Mouse (Mus musculus) thymus, postnatal 10 days (tissue): ENCODE data around the gene Tom1l1.

Experiments
- DNase-seq, 2 experiments: peaks; one replicate each; pipeline ENCODE4 v3.0.0; 2021; ENCODE audit warnings: low spot score in 2 of 2

Gene Tom1l1

DNA sequence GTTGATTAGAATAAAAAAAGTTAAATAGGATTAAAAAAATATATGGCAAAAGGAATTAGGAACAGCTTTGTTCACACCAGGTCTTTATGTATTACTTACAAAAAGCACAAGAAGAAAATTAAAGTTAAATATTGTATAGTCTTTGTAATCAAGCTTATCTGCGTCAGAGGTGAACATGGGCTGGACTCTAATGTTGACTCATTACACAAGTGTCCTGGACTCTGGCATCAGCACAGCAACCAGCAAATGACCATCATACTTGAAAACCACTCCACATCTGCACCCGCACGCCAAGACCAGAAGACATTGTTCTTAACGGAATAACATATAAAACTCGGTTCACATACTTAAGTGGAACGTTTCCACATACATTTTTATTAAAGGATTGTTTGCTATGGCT lies 20.8 kb downstream of the Tom1l1 start:
- DNase-seq = no peak

DNA sequence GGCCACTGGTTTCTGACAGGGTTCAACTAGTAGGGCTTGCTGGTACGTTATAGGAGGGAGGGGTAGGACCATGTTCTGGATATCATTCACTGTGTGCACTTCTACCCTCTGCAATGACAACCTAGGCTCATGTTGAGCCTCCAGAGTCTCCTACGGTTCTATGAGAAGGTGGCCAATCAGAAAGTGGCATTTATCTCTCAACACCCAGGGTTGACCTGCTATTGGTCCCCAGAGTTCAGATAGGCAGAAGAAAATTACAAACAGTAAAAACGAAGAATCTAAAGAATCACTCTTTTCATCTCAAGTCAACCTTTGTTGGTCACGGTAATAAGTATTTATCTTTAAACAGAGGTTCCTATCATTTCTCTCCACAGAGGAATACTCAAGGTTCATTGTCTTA lies 21.2 kb downstream of the Tom1l1 start:
- DNase-seq = no peak

DNA sequence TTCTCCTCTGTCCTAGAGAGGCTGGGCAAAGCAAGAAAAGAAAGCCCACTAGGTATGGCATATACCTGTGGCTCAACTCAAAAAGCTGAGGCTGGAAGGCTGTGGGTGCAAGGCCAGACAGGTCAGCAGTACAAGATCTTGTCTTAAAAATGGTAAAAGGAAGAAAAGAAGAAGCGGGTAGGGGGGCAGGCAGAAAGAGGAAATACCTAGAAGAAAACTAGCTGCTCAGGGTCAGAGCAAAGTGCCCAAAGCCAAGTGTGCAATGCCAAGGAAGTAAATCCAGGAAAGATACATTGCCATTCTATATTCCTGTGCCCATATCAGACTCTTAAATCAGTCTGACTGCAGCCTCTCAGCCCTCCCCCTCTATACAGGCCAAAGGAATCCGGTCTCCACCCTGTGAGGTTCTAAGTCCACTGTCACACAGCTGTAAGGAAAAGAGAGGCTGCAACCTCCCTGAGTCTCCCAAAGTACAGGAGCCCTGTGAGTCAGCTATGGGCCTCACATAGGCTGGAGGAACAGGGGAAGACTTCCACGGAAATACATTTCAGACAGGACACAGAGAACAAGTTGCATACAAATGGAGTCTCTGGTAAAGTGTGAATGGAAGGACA lies 21.9 kb downstream of the Tom1l1 start:
- no peak for DNase-seq

DNA sequence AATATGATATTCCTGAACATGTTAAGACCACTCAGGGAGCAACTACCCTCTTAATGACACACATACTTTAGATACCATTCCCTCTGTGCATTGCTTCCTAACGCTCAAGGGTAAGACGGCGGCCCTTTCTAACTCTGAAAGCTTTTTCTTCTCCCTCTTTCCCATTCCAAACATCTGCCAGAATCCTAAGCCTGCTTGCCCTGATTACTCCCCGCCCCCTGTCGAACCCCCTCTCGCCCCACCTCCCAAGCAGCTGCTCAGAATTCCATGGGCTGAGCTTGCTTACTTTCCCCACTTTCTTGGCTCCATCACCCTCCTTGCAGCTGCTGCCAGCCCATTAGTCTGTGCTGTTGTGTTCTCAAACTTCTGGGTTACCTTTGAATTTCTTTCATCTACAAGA lies 23.0 kb downstream of the Tom1l1 start:
- no peak for DNase-seq

DNA sequence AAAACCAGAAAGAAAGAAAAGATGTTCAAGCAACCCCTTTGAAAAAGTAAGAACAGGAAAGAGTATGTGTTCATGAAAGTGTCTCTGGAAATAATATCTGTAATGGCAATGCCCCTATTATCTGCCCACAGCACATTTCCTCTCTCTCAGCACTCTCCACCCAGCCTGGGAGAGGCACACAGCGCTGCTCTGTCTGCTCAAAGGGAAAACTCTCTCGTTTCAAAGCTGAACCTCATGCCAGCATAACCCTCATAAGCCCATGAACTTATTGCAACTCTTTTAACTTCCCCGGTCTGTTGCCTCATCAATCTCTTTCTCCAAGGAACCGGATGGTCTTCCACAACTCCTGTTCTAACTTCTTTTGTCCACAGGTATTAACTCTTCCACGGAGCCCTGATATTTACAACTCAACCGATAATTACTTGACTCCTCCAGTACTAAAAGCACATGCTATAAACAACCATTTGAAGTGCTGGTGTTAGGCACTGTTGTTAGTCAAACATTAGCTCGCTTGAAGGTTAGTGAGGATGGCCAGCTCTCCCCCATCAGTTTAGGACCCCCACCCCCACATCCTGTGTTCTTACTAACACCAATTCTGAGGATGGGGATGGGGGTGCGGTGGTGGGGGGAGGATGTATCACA lies 23.7 kb downstream of the Tom1l1 start:
- DNase-seq = no peak

DNA sequence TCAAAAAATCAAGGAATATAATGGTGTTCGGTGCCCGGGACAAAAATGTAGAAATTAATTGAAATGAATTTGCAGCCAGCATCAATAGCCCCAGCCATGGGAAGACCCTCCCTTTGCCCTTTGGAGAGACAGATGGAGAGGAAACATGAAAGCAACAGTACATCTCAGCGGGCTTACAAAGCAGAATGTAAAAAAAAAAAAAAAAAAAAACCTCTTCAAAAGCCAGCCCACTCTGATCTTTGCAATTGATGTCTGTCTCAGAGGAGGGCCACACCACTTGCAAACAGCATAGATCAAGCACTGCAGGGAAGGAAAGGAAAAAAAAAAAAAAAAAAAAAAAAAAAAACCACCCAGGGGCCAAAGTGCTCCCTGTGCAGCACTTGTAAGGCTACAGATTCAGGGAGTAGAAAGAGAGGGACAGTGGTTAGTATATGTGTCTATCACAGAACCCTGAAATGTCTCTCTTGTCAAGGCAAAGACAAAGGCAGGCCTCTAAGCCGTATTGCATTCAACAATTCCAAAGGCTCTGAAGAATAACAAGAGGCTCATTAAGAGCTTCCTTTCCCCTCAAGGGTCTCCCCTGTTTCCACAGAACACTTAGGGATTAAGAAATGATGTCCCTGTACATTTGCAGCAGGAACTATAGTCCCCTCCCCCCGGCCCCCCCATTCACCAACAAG lies 24.4 kb downstream of the Tom1l1 start:
- DNase-seq = no peak

DNA sequence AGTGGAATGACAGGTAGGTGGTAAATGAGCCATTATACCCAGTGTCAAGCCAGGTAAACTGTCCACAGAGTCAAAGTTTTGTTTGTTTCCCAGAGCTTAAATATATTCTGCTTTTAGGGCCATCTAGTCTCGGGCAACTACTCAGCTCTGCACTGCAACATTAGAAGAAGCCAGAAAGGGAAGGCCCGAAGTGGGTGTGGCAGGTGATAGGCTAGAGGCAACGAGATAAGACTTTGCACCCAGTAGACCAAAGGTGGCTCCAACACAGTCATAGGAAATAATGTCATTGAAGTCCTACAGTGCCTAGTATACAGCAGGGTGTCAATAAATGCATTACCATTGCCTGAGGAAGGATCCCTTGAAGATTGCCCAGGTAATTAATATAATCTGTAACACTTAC lies 25.1 kb downstream of the Tom1l1 start:
- DNase-seq = no peak

DNA sequence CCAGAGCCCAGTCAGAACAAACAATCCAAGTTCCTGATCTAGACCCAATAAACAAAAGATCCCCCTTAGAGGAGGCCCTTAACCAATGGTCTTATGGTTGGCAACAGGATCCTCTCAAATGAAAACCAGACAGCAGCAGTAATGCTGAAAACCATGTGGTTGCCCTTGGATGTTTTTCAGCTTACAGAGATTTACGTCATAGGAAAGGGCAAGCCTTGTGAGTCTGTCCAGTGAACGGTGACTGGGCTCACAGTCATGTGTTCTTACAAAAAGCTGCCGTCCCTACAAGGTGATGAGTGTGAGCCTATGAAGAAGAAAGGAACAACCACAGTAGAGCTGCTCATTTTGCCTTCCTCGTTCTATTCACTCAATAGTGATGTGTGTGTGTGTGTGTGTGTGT lies 27.5 kb downstream of the Tom1l1 start:
- DNase-seq = no peak

DNA sequence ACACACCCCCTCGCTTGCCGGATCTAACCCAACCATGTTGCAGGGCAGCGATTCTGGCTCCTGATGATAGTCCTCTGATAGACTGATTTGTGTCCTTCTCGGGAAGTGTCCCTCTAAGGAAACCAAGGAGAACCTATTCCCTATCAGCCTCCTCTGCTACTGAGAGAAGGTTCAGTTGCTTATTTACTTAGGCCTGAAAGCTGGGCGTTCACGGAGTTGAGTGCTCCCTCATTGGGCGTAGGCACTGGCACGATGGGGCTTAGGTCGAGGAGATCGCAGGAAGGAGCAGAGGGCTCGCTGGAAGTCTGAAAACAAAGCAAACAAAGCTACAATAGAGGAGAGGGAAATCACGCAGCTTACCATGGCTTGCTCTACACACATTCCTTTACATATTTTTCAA lies 30.6 kb downstream of the Tom1l1 start:
- no peak for DNase-seq

DNA sequence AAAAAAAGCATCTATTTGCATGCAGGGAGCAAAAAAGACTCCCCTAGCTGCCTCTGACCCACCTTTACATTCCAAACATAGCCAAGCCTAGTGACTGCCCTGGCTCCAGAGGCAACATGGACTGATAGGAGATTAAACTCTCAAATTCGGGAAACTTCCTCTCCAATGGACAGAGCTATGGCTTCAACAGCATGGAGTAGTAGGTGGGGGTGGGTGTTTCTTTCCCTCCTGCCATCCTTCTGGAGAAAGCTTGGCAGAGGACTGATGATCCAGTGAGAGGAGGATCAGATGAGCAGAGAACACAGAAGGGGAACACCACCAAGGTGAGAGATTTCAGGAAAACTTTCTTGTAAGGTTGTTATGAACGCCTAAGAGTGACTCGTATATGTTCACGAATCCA lies 35.6 kb downstream of the Tom1l1 start:
- no peak for DNase-seq

DNA sequence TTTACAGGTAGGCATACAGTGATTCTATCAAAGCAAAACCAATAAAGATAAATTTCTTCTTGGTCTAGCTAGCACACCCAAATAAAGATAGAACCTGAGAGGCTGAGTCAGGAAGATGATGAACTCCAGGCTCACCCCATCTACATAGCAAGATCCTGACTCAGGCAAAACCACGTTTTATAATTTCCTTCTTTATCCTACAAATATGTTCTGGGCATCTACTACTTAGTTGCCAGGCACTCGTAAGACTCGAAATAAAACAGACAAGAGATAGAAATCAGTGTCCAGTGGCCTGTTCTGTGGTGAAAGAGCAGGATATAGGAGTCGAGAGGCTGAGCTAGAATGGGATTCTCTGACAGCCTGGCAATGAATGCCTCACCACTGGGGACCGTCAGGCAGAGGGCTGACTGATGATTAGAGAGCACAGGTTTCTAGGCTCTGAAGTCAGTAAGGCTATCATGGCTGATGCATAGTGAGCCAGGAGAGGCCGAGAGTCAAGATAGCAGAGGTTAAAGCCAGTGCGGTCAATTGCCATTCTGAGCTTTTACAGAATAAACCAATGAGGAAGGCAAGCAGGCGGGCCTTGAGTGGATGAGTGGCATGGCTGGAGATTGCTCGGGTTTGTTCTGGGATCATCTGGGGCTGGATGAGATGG lies 37.8 kb downstream of the Tom1l1 start:
- no peak for DNase-seq

DNA sequence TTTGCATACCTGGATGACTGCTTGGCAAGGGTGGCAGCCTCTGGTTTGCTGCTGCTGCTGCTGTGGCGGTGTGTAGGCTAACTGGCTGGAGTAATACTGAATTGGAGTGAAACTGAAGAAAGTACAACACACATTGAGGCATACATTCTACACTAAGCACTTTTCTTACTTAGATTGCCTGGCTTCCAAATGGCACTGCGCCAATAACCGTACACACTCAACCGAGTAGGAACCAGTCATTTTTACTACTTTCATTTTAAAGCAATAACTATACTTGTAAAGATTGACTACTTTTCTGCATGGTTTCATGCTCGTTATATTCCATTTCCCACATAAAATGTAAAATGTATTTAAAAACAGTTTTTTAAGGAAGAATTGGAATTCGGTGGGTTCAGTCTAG lies 38.4 kb downstream of the Tom1l1 start:
- DNase-seq = no peak

DNA sequence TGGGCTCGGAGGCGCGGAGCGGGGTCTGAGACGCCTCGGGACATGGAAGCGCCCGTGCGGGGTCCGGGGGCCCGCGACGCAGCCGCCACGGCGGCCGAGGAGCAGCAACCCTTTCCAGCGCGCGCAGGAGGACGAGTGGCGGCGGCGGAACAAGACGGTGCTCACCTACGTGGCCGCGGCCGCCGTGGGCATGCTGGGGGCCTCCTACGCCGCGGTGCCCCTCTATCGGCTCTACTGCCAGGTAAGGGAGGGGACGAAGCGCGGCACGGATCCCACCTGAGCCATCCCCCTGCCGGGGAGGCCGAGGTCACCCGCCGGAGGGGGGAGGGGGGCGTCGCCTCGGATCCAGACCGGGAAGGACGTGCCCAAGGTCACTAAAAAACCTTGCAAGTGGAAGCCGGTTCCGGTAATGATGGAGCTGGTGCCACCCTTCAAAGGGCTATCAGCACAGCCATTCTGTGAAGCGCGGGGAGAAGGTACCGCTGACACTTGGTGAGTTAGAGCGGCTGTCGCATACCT lies 49.8 kb downstream of the Tom1l1 start:
- DNase-seq = peak in 1 of 2 experiments; percentile 53

DNA sequence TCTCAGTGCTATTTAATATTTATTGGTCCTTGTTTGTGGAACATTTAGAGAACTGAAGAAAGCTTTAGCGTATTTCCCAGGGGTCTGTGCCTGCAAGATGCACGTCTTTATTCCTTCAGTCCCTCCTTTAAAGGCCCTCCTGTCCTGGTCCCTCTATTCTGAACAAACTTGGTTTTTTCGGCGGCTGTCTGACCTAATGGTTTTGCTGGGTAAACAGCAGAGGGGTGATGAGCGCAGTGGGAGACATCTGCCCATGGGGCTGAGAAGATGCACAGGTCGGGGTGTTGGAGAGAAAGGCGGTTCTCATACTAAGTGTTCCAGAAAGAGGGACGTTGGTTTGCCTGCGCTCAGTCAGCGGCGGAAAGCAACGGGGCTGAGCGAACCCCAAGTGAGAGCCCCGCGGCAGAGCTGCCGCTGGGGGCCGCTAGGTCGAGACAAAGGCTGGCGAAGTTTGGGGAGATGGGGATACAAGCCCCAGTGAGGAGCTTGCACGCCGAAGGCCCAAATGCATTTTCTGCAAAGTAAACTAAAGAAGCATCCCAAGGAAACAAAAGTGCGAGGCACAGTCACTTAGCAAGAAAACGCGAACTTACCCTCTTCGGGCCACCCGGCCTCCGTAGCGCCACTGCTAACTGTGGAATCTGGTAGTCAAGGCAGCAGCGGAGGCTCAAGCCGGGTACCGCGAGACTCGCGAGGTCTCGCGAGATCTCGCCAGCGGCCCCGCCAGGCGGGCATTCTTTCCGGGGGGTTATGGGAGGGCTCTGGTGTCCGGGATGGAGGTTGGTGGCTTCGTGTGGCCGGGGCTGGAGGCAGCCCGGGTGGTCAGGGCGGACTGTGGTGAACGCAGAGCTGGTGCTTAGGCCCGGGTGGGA lies 50.5 kb downstream of the Tom1l1 start, which contains the start of the genes Stxbp4 and Cox11:
Gene Stxbp4 (minus strand): TSS at position 645 of the 872 bp plus-strand sequence.
Gene Cox11 (plus strand): TSS at position 734 of the 872 bp plus-strand sequence.
- peak; percentile 89 to 90 for DNase-seq

DNA sequence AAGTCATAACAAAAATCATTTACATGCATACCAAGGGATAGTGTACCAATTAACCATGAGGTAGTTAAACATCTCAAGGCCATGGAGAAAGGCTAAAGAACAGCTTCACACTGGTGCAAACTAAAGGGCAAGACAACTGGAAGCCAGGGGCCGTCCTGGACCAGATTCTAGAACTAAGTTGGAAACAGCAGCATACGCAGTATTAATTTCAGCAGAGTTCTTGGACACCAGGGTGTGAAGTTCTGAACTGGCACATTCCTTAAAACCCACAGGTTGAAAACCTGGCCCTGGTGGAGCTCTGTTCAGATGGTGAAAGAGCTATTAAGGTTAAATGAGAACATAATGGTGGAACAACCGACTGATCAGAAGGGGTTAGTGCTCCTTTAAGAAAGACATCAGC lies 53.5 kb downstream of the Tom1l1 start:
- no peak for DNase-seq

DNA sequence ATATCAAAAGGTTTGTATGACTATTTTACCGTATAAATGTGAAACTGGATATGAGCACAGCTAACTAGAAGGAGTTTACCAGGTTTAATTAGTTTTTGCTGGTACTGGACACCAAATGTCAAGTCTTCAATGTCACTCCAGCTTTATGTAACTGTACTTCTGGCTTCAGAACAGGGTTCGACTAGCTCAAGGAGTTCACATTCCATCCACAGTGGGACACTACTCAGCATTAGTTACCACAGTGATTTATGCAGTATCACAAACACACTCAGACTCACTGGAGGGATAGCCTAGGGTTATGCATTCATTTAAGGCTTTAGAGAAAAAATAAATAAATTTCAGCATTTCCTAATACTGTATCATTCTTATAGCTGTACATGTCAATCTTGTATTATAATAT lies 55.7 kb downstream of the Tom1l1 start:
- DNase-seq = no peak

DNA sequence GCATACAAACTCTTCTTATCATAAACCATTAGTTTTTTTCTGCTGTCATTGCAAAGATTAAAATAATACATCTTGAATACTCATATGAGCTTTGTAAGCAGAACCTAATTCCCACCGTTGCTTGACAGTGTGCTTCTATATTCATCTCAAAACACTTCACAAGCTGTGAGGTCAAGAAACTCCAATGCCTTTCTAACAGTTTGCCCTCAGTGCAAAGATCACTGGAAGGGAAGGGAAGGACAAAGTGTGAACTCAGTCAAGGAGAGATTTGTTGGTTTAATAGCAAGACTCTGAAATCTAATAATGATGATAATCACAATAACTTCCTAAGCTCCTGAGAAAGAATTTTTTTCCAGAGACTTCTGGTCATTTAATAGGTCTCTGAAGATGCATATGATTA lies 60.4 kb downstream of the Tom1l1 start:
- no peak for DNase-seq

DNA sequence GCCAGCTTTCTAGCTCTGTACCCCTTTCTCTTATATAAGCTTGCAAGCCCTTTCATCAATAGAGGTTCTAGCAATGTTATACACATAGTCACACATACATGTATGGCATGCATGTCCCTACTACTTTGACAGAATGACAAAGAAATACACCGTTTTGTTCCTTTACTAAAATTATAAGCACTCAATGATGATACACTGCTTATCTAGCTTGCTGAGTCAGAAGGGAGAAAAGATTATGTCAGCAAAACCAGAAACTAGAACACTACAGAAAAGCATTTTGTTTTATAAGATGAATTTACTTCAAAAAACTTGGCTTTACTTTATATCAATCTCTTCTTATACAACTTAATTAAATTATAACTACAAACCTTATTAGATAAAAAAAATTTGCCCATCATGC lies 63.0 kb downstream of the Tom1l1 start:
- DNase-seq = no peak

DNA sequence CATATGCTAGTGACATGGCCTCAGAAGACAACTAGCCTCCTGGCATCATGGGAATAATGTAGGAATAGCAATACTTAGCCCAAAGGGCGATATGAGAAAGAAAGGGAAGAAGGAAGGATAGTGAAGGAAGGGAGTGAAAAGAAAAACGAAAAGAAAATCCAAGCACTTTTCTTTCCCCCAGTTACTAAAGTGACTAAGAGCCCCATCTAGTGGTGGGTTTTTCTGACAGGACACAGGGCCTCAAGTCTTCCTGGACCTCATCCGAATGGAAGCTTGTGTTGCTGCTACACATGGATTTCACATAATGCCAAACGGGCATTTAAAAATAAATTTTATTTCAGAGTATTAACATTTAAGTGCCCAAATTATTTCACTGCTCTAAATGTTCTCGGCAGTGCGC lies 64.7 kb downstream of the Tom1l1 start:
- DNase-seq = peak in 1 of 2 experiments; percentile 66

DNA sequence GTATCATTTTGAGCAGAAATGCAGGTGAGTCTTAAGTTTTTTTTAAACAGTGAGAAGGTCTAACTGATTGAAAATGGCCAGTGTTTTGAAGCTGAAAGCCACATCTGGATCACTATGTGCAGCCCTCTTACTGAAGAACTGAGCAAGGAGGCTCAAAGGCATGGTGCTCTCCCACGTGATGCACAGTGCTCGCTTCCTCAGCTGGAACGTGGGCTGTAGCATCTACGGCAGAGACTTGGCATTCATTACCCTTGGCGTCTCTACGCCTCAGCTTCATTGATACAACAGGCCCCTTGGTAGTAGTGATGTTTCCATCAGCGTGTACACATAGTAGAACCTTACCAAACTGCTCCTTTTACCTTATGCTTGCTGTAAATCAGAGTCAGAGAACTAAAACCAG lies 65.7 kb downstream of the Tom1l1 start:
- no peak for DNase-seq

DNA sequence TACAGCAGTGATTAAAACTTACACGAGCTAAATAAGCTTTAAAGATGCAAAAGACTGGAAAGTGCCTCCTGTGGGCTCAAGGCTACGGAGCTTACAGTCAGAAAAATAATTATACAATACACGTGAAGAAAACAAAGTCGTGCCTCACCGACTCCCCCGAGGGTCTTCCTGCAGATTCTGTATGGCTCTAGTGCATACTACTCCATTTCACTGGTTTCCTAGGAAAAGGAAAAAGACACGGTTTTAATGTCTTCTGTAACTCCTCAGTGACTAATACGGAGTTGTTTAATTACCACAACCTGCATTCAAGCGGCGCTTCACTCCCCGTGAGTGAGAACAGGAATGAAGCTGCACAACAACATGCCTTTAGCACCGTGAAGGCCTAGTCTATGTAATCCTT lies 66.1 kb downstream of the Tom1l1 start:
- DNase-seq = no peak
